Mouse (Mus musculus): Measurements from ENCODE around the gene Gaa. TPM values are rescaled to one million over a fixed set of nuclear protein-coding genes. Genes with fewer than 3 reads are reported as not detected.
A peak's percentile ranks its signal among the peaks of the same experiment; 100 is the strongest.
"Not testable (repeated sequence)": the region's sequence is repeated elsewhere in the genome, so short reads cannot be mapped to it uniquely, and the experiment has no call there.

Gaa gene
- polyA plus RNA-seq, 1 experiment: 1.2 TPM

- Histone ChIP-seq H3K4me3 (replicated peaks) (no peak overlapping the region), H3K27me3 (ENCODE audit: control insufficient read depth) (peaks cover 5% of the 10 kb centered on the region), H3K9me3 (ENCODE audit: control insufficient read depth, low read length) (no peaks in the 10 kb centered on the region), H3K36me3 (ENCODE audit: control insufficient read depth) (no peaks in the 10 kb centered on the region), H3K4me1 (ENCODE audit: control insufficient read depth) (peaks cover 19% of the 10 kb centered on the region)
- no peak for TF ChIP-seq GATA1 (IDR thresholded peaks at IDR 0.05; ENCODE audit: low read length)
- no peak for TF ChIP-seq TAL1 (IDR thresholded peaks at IDR 0.05; ENCODE audit: low read length)
These were observed 18.7 kb upstream of the Gaa start for GRCm38 (mm10) chr11:119249011-119249410.

GRCm38 (mm10) chr11:119250998-119251397 lies 16.7 kb upstream of the Gaa start:
- Histone ChIP-seq H3K9me3 (ENCODE audit: control insufficient read depth, low read length) (no peaks in the 10 kb centered on the region), H3K4me3 (replicated peaks) (no peak overlapping the region), H3K4me1 (ENCODE audit: control insufficient read depth) (peaks cover 19% of the 10 kb centered on the region), H3K36me3 (ENCODE audit: control insufficient read depth) (no peaks in the 10 kb centered on the region), H3K27me3 (ENCODE audit: control insufficient read depth) (peaks cover 5% of the 10 kb centered on the region)
- no peak for TF ChIP-seq TAL1 (IDR thresholded peaks at IDR 0.05; ENCODE audit: low read length)
- TF ChIP-seq GATA1 (IDR thresholded peaks at IDR 0.05; ENCODE audit: low read length): no peak

GRCm38 (mm10) chr11:119252854-119253541 lies 14.7 kb upstream of the Gaa start:
- no peaks in the 10 kb centered on the region for H3K36me3 ChIP-seq (ENCODE audit: control insufficient read depth)
- no peak for TF ChIP-seq GATA1 (IDR thresholded peaks at IDR 0.05; ENCODE audit: low read length)
- TF ChIP-seq TAL1 (IDR thresholded peaks at IDR 0.05; ENCODE audit: low read length): no peak
- no peaks in the 10 kb centered on the region for H3K9me3 ChIP-seq (ENCODE audit: control insufficient read depth, low read length)
- peaks cover 5% of the 10 kb centered on the region for H3K27me3 ChIP-seq (ENCODE audit: control insufficient read depth)
- peaks cover 20% of the 10 kb centered on the region for H3K4me1 ChIP-seq (ENCODE audit: control insufficient read depth)
- H3K4me3 ChIP-seq (replicated peaks): no peak overlapping the region

GRCm38 (mm10) chr11:119256557-119256956 lies 11.1 kb upstream of the Gaa start:
- not testable (repeated sequence) for H3K27me3 ChIP-seq (ENCODE audit: control insufficient read depth); H3K4me3 ChIP-seq (replicated peaks); H3K9me3 ChIP-seq (ENCODE audit: control insufficient read depth, low read length); H3K36me3 ChIP-seq (ENCODE audit: control insufficient read depth)
- peaks cover 21% of the 10 kb centered on the region for H3K4me1 ChIP-seq (ENCODE audit: control insufficient read depth)

- TF ChIP-seq TAL1 (IDR thresholded peaks at IDR 0.05; ENCODE audit: low read length): no peak
- Histone ChIP-seq H3K4me3 (replicated peaks) (peak overlapping the region; percentile 56), H3K9me3 (ENCODE audit: control insufficient read depth, low read length) (no peaks in the 10 kb centered on the region), H3K36me3 (ENCODE audit: control insufficient read depth) (no peaks in the 10 kb centered on the region), H3K27me3 (ENCODE audit: control insufficient read depth) (peaks cover under 1% of the 10 kb centered on the region; the same call in 1 of the 2 replicates), H3K4me1 (ENCODE audit: control insufficient read depth) (peaks cover 16% of the 10 kb centered on the region)
These were observed 9.5 kb upstream of the Gaa start for GRCm38 (mm10) chr11:119258216-119258571.

GRCm38 (mm10) chr11:119258572-119259322 lies 8.9 kb upstream of the Gaa start:
- H3K9me3 ChIP-seq (ENCODE audit: control insufficient read depth, low read length): no peaks in the 10 kb centered on the region
- H3K36me3 ChIP-seq (ENCODE audit: control insufficient read depth): no peaks in the 10 kb centered on the region
- H3K4me1 ChIP-seq (ENCODE audit: control insufficient read depth): peaks cover 15% of the 10 kb centered on the region
- no peaks in the 10 kb centered on the region for H3K27me3 ChIP-seq (ENCODE audit: control insufficient read depth)
- peak overlapping the region; percentile 56 for H3K4me3 ChIP-seq (replicated peaks)
- TF ChIP-seq TAL1 (IDR thresholded peaks at IDR 0.05; ENCODE audit: low read length) (no peak), GATA1 (IDR thresholded peaks at IDR 0.05; ENCODE audit: low read length) (no peak)

GRCm38 (mm10) chr11:119259977-119260376 lies 7.7 kb upstream of the Gaa start:
- Histone ChIP-seq H3K9me3 (ENCODE audit: control insufficient read depth, low read length) (no peaks in the 10 kb centered on the region), H3K36me3 (ENCODE audit: control insufficient read depth) (no peaks in the 10 kb centered on the region), H3K4me1 (ENCODE audit: control insufficient read depth) (peaks cover 15% of the 10 kb centered on the region), H3K27me3 (ENCODE audit: control insufficient read depth) (no peaks in the 10 kb centered on the region), H3K4me3 (replicated peaks) (no peak overlapping the region)
- TF ChIP-seq TAL1 (IDR thresholded peaks at IDR 0.05; ENCODE audit: low read length): no peak
- no peak for TF ChIP-seq GATA1 (IDR thresholded peaks at IDR 0.05; ENCODE audit: low read length)

- no peak overlapping the region for H3K4me3 ChIP-seq (replicated peaks)
- no peaks in the 10 kb centered on the region for H3K27me3 ChIP-seq (ENCODE audit: control insufficient read depth)
- peaks cover 33% of the 10 kb centered on the region for H3K4me1 ChIP-seq (ENCODE audit: control insufficient read depth)
- H3K9me3 ChIP-seq (ENCODE audit: control insufficient read depth, low read length): no peaks in the 10 kb centered on the region
- TF ChIP-seq GATA1 (IDR thresholded peaks at IDR 0.05; ENCODE audit: low read length) (no peak), TAL1 (IDR thresholded peaks at IDR 0.05; ENCODE audit: low read length) (no peak)
- H3K36me3 ChIP-seq (ENCODE audit: control insufficient read depth): no peaks in the 10 kb centered on the region
These were observed 3.3 kb upstream of the Gaa start for GRCm38 (mm10) chr11:119264413-119264812.

GRCm38 (mm10) chr11:119265811-119266210 lies 1.9 kb upstream of the Gaa start:
- no peak for TF ChIP-seq TAL1 (IDR thresholded peaks at IDR 0.05; ENCODE audit: low read length)
- no peak for TF ChIP-seq GATA1 (IDR thresholded peaks at IDR 0.05; ENCODE audit: low read length)
- Histone ChIP-seq H3K27me3 (ENCODE audit: control insufficient read depth) (no peaks in the 10 kb centered on the region), H3K4me1 (ENCODE audit: control insufficient read depth) (peaks cover 39% of the 10 kb centered on the region), H3K36me3 (ENCODE audit: control insufficient read depth) (peaks cover 7% of the 10 kb centered on the region), H3K9me3 (ENCODE audit: control insufficient read depth, low read length) (no peaks in the 10 kb centered on the region), H3K4me3 (replicated peaks) (no peak overlapping the region)

Data from erythroblast, embryonic 14.5 days (primary cell).